Mouse (Mus musculus) testis, postnatal 14 days (tissue): Measurements from ENCODE around the gene Kcnip4.

Experiments used
- DNase-seq: peaks from one replicate; pipeline ENCODE4 v3.0.0; 2021; ENCODE audit warnings: low spot score

Gene Kcnip4

GRCm38 (mm10) chr5:48551753-48552152, 973.0 kb downstream of the Kcnip4 start:
- DNase-seq, result no peak

- DNase-seq, result no peak
These were observed 978.9 kb downstream of the Kcnip4 start for GRCm38 (mm10) chr5:48545825-48546224.

GRCm38 (mm10) chr5:48544784-48545734, 979.6 kb downstream of the Kcnip4 start:
- no peak for DNase-seq

DNA sequence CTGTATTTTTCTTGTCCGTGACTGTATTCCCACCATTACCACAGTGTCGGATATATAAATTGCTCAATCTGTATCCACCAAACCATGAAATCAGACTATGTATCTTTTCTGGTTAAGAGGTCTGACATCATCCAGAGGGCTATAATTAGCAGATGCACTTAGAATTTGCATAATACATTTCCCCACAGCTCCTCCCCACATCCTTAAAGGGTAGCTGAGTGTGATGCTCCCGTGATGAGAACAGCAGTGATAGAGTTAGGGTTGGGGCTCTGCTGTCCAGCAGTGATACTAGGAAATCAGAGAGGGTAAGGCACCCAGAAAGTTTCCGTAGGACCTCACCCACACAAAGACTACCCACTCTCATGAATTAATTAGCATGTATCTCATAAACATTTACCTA, 1006.7 kb downstream of the Kcnip4 start:
- no peak for DNase-seq

DNA sequence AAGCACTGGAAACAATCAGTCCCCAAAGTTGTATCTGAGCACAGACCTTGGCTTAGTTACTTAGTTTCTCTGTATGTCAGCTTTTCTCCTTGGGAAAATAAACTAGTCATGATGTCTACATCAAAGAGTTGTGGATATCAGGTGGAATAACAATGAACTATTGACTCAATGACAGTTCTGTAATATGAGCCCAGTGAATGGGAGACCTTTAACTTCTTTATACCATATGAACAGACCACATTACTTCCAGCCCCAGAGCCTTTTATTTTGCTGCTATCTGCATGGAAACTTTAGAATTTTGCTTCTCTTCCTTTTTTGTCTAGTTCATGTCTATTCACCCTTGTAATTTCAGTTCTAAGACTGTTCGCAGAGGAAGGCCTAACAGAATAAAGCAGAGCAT, 1011.4 kb downstream of the Kcnip4 start:
- no peak for DNase-seq

DNA sequence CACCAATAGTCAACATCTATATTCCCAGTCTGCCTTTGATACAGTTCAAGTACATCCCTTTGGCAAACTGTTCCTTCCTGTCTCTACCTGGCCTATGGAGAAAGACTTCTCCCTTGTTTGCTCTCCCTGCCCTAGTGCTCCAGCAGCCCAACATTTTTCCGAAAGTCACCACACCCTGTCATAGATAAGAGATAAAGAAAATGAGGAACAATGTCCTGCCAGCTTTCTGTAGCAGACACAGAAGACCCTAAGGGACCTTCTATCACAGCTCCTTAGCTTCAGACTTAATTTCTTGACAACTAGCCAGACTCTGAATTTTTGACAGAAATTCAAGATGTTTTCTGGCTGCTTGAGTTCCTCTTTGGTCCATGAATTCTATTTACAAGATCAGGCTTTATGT, 1013.4 kb downstream of the Kcnip4 start:
- DNase-seq, result no peak

- no peak for DNase-seq
These were observed 1014.5 kb downstream of the Kcnip4 start for GRCm38 (mm10) chr5:48510241-48510640.

DNA sequence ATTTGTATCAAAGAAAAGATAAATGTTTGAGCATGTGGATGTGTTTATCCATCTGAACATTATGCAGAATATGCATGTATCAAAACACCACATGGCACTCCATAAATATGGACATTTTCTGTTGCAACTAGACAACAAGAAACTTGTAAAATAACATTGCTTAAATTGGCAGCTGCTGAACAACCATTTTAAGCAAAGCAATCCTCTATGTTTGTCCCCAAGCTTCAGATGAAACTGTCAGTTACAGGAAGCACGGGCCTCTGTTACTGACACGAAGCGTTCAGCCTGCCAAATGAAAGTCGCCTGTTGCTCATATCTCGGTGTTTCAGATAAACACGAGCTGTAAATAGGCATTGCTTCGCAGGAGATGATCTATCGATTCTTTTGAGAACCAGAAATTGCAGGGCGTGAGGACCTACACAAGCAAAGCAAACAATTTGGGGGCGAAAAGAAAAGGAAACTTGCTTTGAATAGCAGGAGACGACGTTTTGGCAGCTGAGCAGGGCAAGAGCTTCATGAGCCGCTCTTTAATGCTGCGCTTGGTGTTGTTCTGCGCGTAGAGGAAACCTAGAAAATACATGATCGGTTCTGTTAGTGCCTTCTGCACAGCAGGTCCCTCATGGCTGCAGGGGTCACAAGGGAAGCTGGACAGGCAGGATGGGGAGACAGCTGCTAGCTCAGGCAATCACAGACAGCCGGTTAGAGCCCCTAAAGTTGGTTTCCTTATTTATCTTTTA, 1015.3 kb downstream of the Kcnip4 start:
- DNase-seq, result no peak

DNA sequence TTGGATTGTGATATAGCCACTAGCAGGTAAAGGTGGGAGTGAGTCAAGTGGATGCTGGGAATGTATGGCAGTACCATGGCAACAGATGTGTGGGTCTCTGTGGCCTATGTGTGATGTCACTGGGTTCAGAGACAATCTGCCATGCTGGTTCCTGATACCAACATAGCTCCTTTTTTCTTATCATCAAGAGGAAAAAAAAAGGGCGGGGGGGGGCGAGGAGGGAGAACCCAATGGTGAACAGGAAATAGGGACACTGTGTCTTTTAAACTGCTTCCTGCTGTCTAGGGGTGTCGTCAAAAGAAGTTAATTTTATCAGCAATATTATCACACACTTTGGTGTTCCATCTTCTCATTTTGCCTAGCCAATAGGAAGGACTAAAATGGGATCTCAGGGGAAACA, 1021.6 kb downstream of the Kcnip4 start:
- no peak for DNase-seq

- no peak for DNase-seq
These were observed 1022.3 kb downstream of the Kcnip4 start for GRCm38 (mm10) chr5:48502442-48502841.

DNA sequence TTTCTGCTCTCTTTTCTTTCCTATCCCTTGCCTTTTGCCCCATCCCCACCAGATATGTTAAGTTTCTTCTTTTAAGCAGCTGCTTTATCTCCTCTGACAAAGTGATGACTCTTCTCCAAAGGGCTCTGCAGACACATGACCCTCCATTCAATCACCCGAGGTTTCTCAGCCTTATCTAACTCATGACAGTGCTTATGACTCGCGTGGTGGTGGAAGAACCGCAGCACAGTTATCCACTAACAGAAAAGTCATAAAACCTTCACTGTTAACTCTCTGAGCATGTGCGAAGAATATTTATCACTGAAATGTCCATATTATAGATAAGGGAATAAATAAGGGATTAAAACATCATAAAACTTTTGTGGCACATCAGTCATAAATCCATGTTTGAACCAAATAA, 1024.5 kb downstream of the Kcnip4 start:
- DNase-seq, result no peak

GRCm38 (mm10) chr5:48490864-48491477, 1033.7 kb downstream of the Kcnip4 start:
- no peak for DNase-seq

- DNase-seq, result no peak
These were observed 1035.0 kb downstream of the Kcnip4 start for GRCm38 (mm10) chr5:48489549-48490288.

GRCm38 (mm10) chr5:48483112-48483511, 1041.6 kb downstream of the Kcnip4 start:
- no peak for DNase-seq

DNA sequence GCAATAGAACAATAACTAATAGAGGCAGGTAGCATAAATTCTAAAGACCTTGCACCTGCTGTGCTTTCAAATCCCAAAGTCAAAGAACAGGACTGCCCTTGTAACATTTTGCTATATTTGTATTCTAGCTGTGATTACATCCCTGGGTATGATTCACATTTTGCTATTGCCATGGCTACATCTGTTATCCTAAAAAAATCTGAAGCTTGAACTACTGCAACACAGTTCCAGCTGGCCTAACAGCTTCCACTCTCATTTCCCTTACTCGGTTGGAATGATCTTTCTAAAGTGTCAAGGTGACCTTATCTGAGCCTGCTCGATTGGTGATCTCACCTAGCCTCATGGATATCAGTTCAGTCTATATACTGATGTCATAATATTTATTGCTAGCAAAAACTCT, 1064.5 kb downstream of the Kcnip4 start:
- DNase-seq, result no peak

DNA sequence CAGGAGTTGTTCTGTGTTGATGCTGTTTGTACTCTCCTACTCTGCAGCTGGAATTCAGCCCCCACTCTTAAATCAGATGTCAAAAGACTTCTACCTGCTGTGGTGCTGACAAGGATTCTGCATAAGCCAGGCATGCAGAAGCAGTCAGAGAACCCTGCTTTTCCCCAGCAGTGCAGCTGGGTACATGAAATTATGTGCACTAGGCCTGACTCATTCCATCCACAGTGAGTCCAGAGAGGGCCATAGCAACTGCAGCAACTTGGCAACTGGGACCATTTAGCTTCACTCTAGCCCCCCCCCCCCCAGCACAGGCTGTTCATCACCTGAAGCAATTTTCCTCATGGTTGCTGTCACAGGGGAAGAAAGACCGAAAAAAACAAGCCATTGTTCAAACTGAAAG, 1075.8 kb downstream of the Kcnip4 start:
- no peak for DNase-seq

DNA sequence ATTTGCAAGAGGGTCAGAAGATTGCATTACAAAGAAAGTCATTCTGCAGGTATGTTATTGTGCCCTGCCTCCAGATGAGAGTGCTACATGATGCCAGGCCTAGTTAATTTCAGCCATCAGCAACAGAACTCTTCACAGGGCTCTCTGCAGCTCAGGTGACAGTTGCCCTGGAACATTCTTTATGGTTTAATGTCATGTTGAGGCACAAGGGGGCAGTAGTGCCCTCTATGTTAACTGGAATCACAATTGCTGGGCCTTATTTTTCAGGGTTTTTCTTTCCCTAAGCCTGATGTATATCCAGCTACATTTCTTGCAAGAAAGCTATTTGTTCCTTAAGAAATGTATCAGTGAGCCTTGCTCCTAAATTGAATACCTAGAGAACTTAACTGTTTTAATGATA, 1094.2 kb downstream of the Kcnip4 start:
- DNase-seq, result no peak

GRCm38 (mm10) chr5:48421957-48422356, 1102.8 kb downstream of the Kcnip4 start:
- DNase-seq, result no peak

DNA sequence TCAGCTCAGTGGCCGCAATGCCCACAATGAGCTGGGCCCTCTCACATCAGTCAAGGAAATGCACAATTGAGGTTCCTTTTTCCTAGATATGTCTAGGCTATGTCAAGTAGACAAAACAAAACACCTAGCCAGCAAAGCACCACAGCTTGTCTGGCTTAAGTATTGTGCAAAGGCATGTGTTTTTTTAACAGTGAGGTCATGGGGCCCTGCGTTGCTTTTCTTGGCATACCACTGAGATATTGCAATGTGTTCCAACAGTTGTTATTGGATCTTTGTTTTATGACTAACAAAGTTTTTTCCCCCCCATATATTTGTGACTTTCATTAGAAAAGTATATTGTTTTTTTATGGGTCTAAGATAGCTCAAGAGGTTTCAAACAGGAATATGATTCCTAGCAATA, 1105.0 kb downstream of the Kcnip4 start:
- DNase-seq, result no peak

GRCm38 (mm10) chr5:48412261-48412660, 1112.4 kb downstream of the Kcnip4 start:
- no peak for DNase-seq

GRCm38 (mm10) chr5:48411462-48411861, 1113.2 kb downstream of the Kcnip4 start:
- no peak for DNase-seq

- peak; percentile 5 for DNase-seq
These were observed 1114.4 kb downstream of the Kcnip4 start for GRCm38 (mm10) chr5:48410348-48410747.
